Mouse (Mus musculus) thymus, adult 2 months (tissue): ENCODE measurements around the gene Cenpb. TPM values are rescaled to one million over a fixed set of nuclear protein-coding genes. Genes with fewer than 3 reads are reported as not detected.

Source experiments
- DNase-seq: peaks from one replicate; pipeline ENCODE4 v3.0.0; 2021
- H3K27ac ChIP-seq: fragments of 200-500 bp; 2 replicates; pipeline ENCODE4 v1.5.1; 2012; ENCODE audit warnings: low read length, control low read depth; ENCODE audit not compliant: control insufficient read depth, insufficient read depth
- H3K27me3 ChIP-seq: fragments of 200-500 bp; 2 replicates; pipeline ENCODE4 v1.6.1; 2012; ENCODE audit warnings: mild to moderate bottlenecking, low read length, moderate library complexity, mixed read lengths; ENCODE audit not compliant: control insufficient read depth, insufficient read depth
- H3K36me3 ChIP-seq: fragments of 200-500 bp; 2 replicates; pipeline ENCODE4 v1.6.1; 2012; ENCODE audit warnings: mild to moderate bottlenecking, low read length, moderate library complexity; ENCODE audit not compliant: control insufficient read depth, insufficient read depth
- H3K4me1 ChIP-seq: fragments of 200-500 bp; replicated peaks from 2 replicates; pipeline ENCODE4 v1.6.1; 2012; ENCODE audit warnings: low read length; ENCODE audit not compliant: control insufficient read depth, insufficient read depth
- H3K4me3 ChIP-seq: fragments of 200-500 bp; 2 replicates; pipeline ENCODE4 v1.5.1; 2012; ENCODE audit warnings: mild to moderate bottlenecking, low read length, control low read depth, moderate library complexity; ENCODE audit not compliant: control insufficient read depth, insufficient read depth
- CTCF ChIP-seq: fragments of 200-500 bp; IDR thresholded peaks from 2 replicates; pipeline ENCODE4 v1.5.1; 2012; ENCODE audit warnings: mild to moderate bottlenecking, control low read depth, low read length, moderate library complexity, borderline replicate concordance; ENCODE audit not compliant: control insufficient read depth, poor library complexity, insufficient read depth; ENCODE audit errors: extremely low read depth
- POLR2A ChIP-seq: fragments of 200-500 bp; IDR thresholded peaks from 2 replicates; pipeline ENCODE4 v1.6.1; 2012; ENCODE audit warnings: mild to moderate bottlenecking, low read length, control low read depth, moderate library complexity; ENCODE audit not compliant: control insufficient read depth, poor library complexity, insufficient read depth; ENCODE audit errors: extremely low read depth
- WGBS: fragments of 180-500 bp; shearing (Covaris S2); methylation state at CpG from one replicate; pipeline ENCODE4 v1.1.7; 2018; 5-methylcytosine and 5-hydroxymethylcytosine counted together
- polyA plus RNA-seq: library from polyadenylated mRNA; depleted of rRNA; stranded (reverse); fragments of >200 nt; gene quantifications from 2 replicates; pipeline ENCODE4 v1.2.3, GENCODE M21; 2012

The Cenpb gene
- polyA plus RNA-seq, 1 experiment: 45.6 TPM

GRCm38 (mm10) chr2:131220030-131220429 is 40.2 kb upstream of the Cenpb start:
- Histone ChIP-seq H3K4me1 (peaks cover 3% of the 10 kb centered on the region), H3K27me3 (no peaks in the 10 kb centered on the region), H3K4me3 (no peak overlapping the region), H3K27ac (no peak overlapping the region), H3K36me3 (no peaks in the 10 kb centered on the region)
- TF ChIP-seq CTCF (no peak), POLR2A (no peak)
- 91% methylated on average over 4 of the region's 4 CpGs for WGBS
- no peak for DNase-seq

- no peak overlapping the region for H3K27ac ChIP-seq
- no peaks in the 10 kb centered on the region for H3K27me3 ChIP-seq
- H3K36me3 ChIP-seq: no peaks in the 10 kb centered on the region
- 91% methylated on average over 7 of the region's 7 CpGs for WGBS
- DNase-seq: no peak
- TF ChIP-seq CTCF (no peak), POLR2A (no peak)
- peaks cover 4% of the 10 kb centered on the region for H3K4me1 ChIP-seq
- no peak overlapping the region for H3K4me3 ChIP-seq
Measured at GRCm38 (mm10) chr2:131215941-131216858, 36.3 kb upstream of the Cenpb start.

GRCm38 (mm10) chr2:131213773-131214172 is 33.9 kb upstream of the Cenpb start:
- H3K27ac ChIP-seq: no peak overlapping the region
- WGBS: 97% methylated on average over 7 of the region's 7 CpGs
- H3K27me3 ChIP-seq: no peaks in the 10 kb centered on the region
- DNase-seq: no peak
- peaks cover 12% of the 10 kb centered on the region for H3K4me1 ChIP-seq
- no peak overlapping the region for H3K4me3 ChIP-seq
- TF ChIP-seq CTCF (no peak), POLR2A (no peak)
- no peaks in the 10 kb centered on the region for H3K36me3 ChIP-seq

GRCm38 (mm10) chr2:131211026-131211615 is 31.3 kb upstream of the Cenpb start:
- Histone ChIP-seq H3K36me3 (no peaks in the 10 kb centered on the region), H3K27ac (no peak overlapping the region)
- no peak for DNase-seq

GRCm38 (mm10) chr2:131209969-131210792 is 30.3 kb upstream of the Cenpb start:
- under 1% methylated on average over 50 of the region's 50 CpGs for WGBS
- Histone ChIP-seq H3K27me3 (no peaks in the 10 kb centered on the region), H3K36me3 (no peaks in the 10 kb centered on the region), H3K4me1 (peaks cover 12% of the 10 kb centered on the region), H3K4me3 (peak overlapping the region; percentile 80), H3K27ac (peak overlapping the region; percentile 37; the same call in 1 of the 2 replicates)
- peak; percentile 91 for DNase-seq
- peak; percentile 100 for TF ChIP-seq CTCF
- peak; percentile 77 for TF ChIP-seq POLR2A

More at GRCm38 (mm10) chr2:131211026-131211615, 31.3 kb upstream of the Cenpb start:
- H3K4me3 ChIP-seq: no peak overlapping the region
- WGBS: 62% methylated on average over 9 of the region's 9 CpGs
- peaks cover 10% of the 10 kb centered on the region for H3K4me1 ChIP-seq
- TF ChIP-seq POLR2A (no peak), CTCF (no peak)
- no peaks in the 10 kb centered on the region for H3K27me3 ChIP-seq

DNA sequence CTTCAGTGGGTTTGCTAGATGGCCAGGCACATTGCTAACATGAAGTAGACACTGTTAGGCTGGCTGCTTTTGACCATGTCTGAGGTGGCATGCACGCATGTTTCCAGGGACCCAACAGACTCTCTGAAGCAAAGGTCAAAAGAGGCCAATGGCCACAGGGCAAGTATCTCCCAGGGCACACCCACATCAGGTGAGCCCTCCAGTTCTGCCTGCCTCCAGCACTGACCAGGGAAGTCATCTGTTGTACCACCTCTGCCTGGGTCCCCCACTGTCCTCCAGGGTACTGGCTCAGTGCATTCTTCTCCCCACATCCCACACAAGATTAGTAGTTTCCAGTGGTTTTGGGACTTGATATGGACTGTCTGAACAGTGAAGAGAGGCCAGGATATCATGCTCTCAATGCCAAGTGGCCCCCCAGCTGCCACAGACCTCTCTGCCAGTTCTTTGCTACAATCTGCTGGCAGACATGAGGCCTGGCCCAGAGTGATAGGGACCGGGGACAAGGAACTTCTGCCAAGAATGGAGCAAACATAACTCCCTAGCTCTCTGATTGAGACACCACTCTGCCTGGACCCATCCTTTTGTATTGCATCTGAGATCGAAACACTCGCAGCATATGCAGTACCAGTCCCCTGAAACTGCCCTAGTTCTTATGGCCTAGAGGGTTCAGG is 29.4 kb upstream of the Cenpb start:
- 91% methylated on average over 4 of the region's 4 CpGs for WGBS
- no peak overlapping the region for H3K27ac ChIP-seq
- H3K4me1 ChIP-seq: peaks cover 16% of the 10 kb centered on the region
- no peak for DNase-seq
- TF ChIP-seq POLR2A: no peak
- no peak for TF ChIP-seq CTCF
- H3K4me3 ChIP-seq: no peak overlapping the region
- H3K27me3 ChIP-seq: no peaks in the 10 kb centered on the region
- H3K36me3 ChIP-seq: no peaks in the 10 kb centered on the region
